ENCODE assay signal across 11 mouse cellular contexts in genomic region chr16:76958597-76959392, GRCm38 (mm10). TPM values are rescaled to one million over a fixed set of nuclear protein-coding genes. Genes with fewer than 3 reads are reported as not detected.
A peak's percentile ranks its signal among the peaks of the same experiment; 100 is the strongest.
DNase-seq lines count a peak whose midpoint lies in the region; ATAC-seq and TF ChIP-seq lines count a peak whose summit lies in the region.
"Had no signal": no experiment of that assay in that cellular context is flagged by ENCODE, and none has a peak within 500 bp of the region (broad histone marks: within the 10 kb centered on the region; RNA-seq: fewer than 3 reads in every experiment).

No protein-coding gene starts in this region.

- no peak for ATAC-seq in heart, embryonic 12.5 days (ENCODE audit: insufficient number of reproducible peaks, low FRiP score)
- ATAC-seq in intestine, postnatal 0 days = peak; percentile 85
- ATAC-seq in megakaryocyte-erythroid progenitor cell, adult 5-6 weeks (replicated peaks; ENCODE audit: low FRiP score, low TSS enrichment, poor library complexity, severe bottlenecking) = no peak

- H3K27me3 ChIP-seq in heart, embryonic 12.5 days (replicated peaks) = no peaks in the 10 kb centered on the region
- no peaks in the 10 kb centered on the region for H3K27me3 ChIP-seq in intestine, postnatal 0 days (replicated peaks; ENCODE audit: control insufficient read depth, insufficient read depth, low read length)
- H3K27me3 ChIP-seq: heart, embryonic 15.5 days; liver, embryonic 15.5 days had no signal

- no peak overlapping the region for H3K27ac ChIP-seq in heart, embryonic 12.5 days (ENCODE audit: poor library complexity, severe bottlenecking)
- no peak overlapping the region for H3K27ac ChIP-seq in intestine, postnatal 0 days (ENCODE audit: low read depth, low read length)
- H3K27ac ChIP-seq: heart, embryonic 15.5 days; liver, embryonic 15.5 days had no signal

- peak; percentile 18 to 26 for DNase-seq in heart, adult 18-20 months
- DNase-seq in adrenal gland, postnatal 10 days = peak; percentile 26
- DNase-seq in urinary bladder, adult 18-20 months (ENCODE audit: low spot score in 2 of 2) = peak; percentile 45 to 76
- no peak for DNase-seq in embryo, embryonic 10 days (ENCODE audit: low spot score)
- no peak for DNase-seq in right cerebral cortex, postnatal 25 days
- DNase-seq: kidney, postnatal 4 days had no signal

- H3K9me3 ChIP-seq in heart, embryonic 12.5 days (replicated peaks) = 0 out of 2 replicates have a peak, but pooled peaks cover 3% of the 10 kb centered on the region
- H3K9me3 ChIP-seq in intestine, postnatal 0 days (ENCODE audit: control insufficient read depth) = no peaks in the 10 kb centered on the region
- H3K9me3 ChIP-seq: heart, embryonic 15.5 days; liver, embryonic 15.5 days had no signal

- 50% methylated on average over 7 of the region's 7 CpGs for WGBS in heart, embryonic 12.5 days
- WGBS in intestine, postnatal 0 days = 36% methylated on average over 7 of the region's 7 CpGs

- H3K4me3 ChIP-seq in heart, embryonic 12.5 days = no peak overlapping the region
- no peak overlapping the region for H3K4me3 ChIP-seq in intestine, postnatal 0 days (ENCODE audit: low read depth, low read length)
- H3K4me3 ChIP-seq: heart, embryonic 15.5 days; liver, embryonic 15.5 days had no signal

- no peak overlapping the region for H3K9ac ChIP-seq in heart, embryonic 12.5 days
- H3K9ac ChIP-seq in intestine, postnatal 0 days (ENCODE audit: low read depth, low read length) = no peak overlapping the region
- H3K9ac ChIP-seq: heart, embryonic 15.5 days; liver, embryonic 15.5 days had no signal

- H3K4me2 ChIP-seq in heart, embryonic 12.5 days = no peak overlapping the region
- peak overlapping the region; percentile 37; the same call in 1 of the 2 replicates for H3K4me2 ChIP-seq in intestine, postnatal 0 days (replicated peaks; ENCODE audit: low read depth)
- H3K4me2 ChIP-seq: heart, embryonic 15.5 days; liver, embryonic 15.5 days had no signal

- no peak for TF ChIP-seq CTCF in intestine, postnatal 0 days (IDR thresholded peaks at IDR 0.05; ENCODE audit: low read depth)

- H3K36me3 ChIP-seq in heart, embryonic 12.5 days = no peaks in the 10 kb centered on the region
- H3K36me3 ChIP-seq in intestine, postnatal 0 days (ENCODE audit: control insufficient read depth, insufficient read depth) = no peaks in the 10 kb centered on the region
- H3K36me3 ChIP-seq: heart, embryonic 15.5 days; liver, embryonic 15.5 days had no signal

- no peaks in the 10 kb centered on the region for H3K4me1 ChIP-seq in heart, embryonic 12.5 days (replicated peaks)
- H3K4me1 ChIP-seq in intestine, postnatal 0 days (replicated peaks; ENCODE audit: control insufficient read depth, insufficient read depth, low read length) = no peaks in the 10 kb centered on the region
- H3K4me1 ChIP-seq: liver, embryonic 15.5 days had no signal

RNA-seq across cellular contexts. Expression of gene Usp25, which starts 54.7 kb away (rescaled TPM):
- total RNA-seq in heart, adult 18-20 months (2021) = 10 to 100 TPM; 60.1 to 70.9 TPM
- polyA plus RNA-seq in heart, embryonic 12.5 days (2016; fragmentation: Nextera tagmentation; extraction: Ambion mirVana) = 29.9 and 31.0 TPM in 2 replicates
- 10 to 100 TPM; 55.2 to 62.8 TPM for total RNA-seq in adrenal gland, postnatal 10 days (2021)
- polyA plus RNA-seq in intestine, postnatal 0 days (2015; fragmentation: Nextera tagmentation; extraction: Ambion mirVana) = 16.4 and 17.9 TPM in 2 replicates
- 78.1 and 82.8 TPM in 2 replicates for total RNA-seq in megakaryocyte-erythroid progenitor cell, adult 5-6 weeks (2014; fragmentation: Nextera tagmentation)
- 103 and 106 TPM in 2 replicates for total RNA-seq in megakaryocyte-erythroid progenitor cell, adult 5-6 weeks (2017)

Comparison
In these comparisons a context has a peak if more than half of its experiments do, and no peak if none do; other contexts are left out.
1. DNase-seq: peak in heart, adult 18-20 months (2 of 2), adrenal gland, postnatal 10 days (single experiment) and urinary bladder, adult 18-20 months (2 of 2); none in embryo, embryonic 10 days (single experiment) and right cerebral cortex, postnatal 25 days (single experiment).